Mouse (Mus musculus): ENCODE results near the gene 4930503B20Rik.

The 4930503B20Rik gene

GRCm38 (mm10) chr3:146652431-146652830 lies 1.3 kb upstream of the 4930503B20Rik start:
- no peak for DNase-seq (ENCODE audit: low read depth, low spot score)

GRCm38 (mm10) chr3:146650716-146651115 lies 401 bp downstream of the 4930503B20Rik start:
- DNase-seq (ENCODE audit: low read depth, low spot score) = peak; percentile 63

GRCm38 (mm10) chr3:146649311-146649894 lies 1.7 kb downstream of the 4930503B20Rik start:
- no peak for DNase-seq (ENCODE audit: low read depth, low spot score)

- DNase-seq (ENCODE audit: low read depth, low spot score) = no peak
These were observed 9.2 kb downstream of the 4930503B20Rik start for GRCm38 (mm10) chr3:146641818-146642427.

GRCm38 (mm10) chr3:146632506-146632905 lies 18.6 kb downstream of the 4930503B20Rik start:
- no peak for DNase-seq (ENCODE audit: low read depth, low spot score)

GRCm38 (mm10) chr3:146628227-146628982 lies 22.7 kb downstream of the 4930503B20Rik start:
- DNase-seq (ENCODE audit: low read depth, low spot score) = no peak

- DNase-seq (ENCODE audit: low read depth, low spot score) = no peak
These were observed 25.4 kb downstream of the 4930503B20Rik start for GRCm38 (mm10) chr3:146625766-146626165.

- no peak for DNase-seq (ENCODE audit: low read depth, low spot score)
These were observed 29.2 kb downstream of the 4930503B20Rik start for GRCm38 (mm10) chr3:146621966-146622365.

- DNase-seq (ENCODE audit: low read depth, low spot score) = no peak
These were observed 30.4 kb downstream of the 4930503B20Rik start for GRCm38 (mm10) chr3:146620555-146621249.

- DNase-seq (ENCODE audit: low read depth, low spot score) = no peak
These were observed 31.0 kb downstream of the 4930503B20Rik start for GRCm38 (mm10) chr3:146620101-146620500.

GRCm38 (mm10) chr3:146618357-146618756 lies 32.8 kb downstream of the 4930503B20Rik start:
- no peak for DNase-seq (ENCODE audit: low read depth, low spot score)

GRCm38 (mm10) chr3:146617946-146618345 lies 33.2 kb downstream of the 4930503B20Rik start:
- DNase-seq (ENCODE audit: low read depth, low spot score) = no peak

GRCm38 (mm10) chr3:146616533-146617283 lies 34.4 kb downstream of the 4930503B20Rik start:
- no peak for DNase-seq (ENCODE audit: low read depth, low spot score)

- no peak for DNase-seq (ENCODE audit: low read depth, low spot score)
These were observed 35.6 kb downstream of the 4930503B20Rik start, which contains the start of gene Dnase2b for GRCm38 (mm10) chr3:146615496-146615895. Gene Dnase2b (minus strand): TSS chr3:146615596.

- DNase-seq (ENCODE audit: low read depth, low spot score) = no peak
These were observed 39.3 kb downstream of the 4930503B20Rik start for GRCm38 (mm10) chr3:146611821-146612220.

GRCm38 (mm10) chr3:146611261-146611660 lies 39.9 kb downstream of the 4930503B20Rik start:
- DNase-seq (ENCODE audit: low read depth, low spot score) = peak; percentile 85

- DNase-seq (ENCODE audit: low read depth, low spot score) = no peak
These were observed 40.8 kb downstream of the 4930503B20Rik start for GRCm38 (mm10) chr3:146610322-146610721.

GRCm38 (mm10) chr3:146607368-146607767 lies 43.7 kb downstream of the 4930503B20Rik start:
- no peak for DNase-seq (ENCODE audit: low read depth, low spot score)

- no peak for DNase-seq (ENCODE audit: low read depth, low spot score)
These were observed 46.5 kb downstream of the 4930503B20Rik start for GRCm38 (mm10) chr3:146604647-146605046.

- no peak for DNase-seq (ENCODE audit: low read depth, low spot score)
These were observed 48.6 kb downstream of the 4930503B20Rik start for GRCm38 (mm10) chr3:146602531-146602930.

- DNase-seq (ENCODE audit: low read depth, low spot score) = no peak
These were observed 49.9 kb downstream of the 4930503B20Rik start for GRCm38 (mm10) chr3:146601205-146601604.

All from ZHBTc4 (cell line).